Mouse (Mus musculus): ENCODE measurements at regions not wholly inside any gene's neighbourhood (a gene's known extent, or its start where the extent isn't known, plus 50 kb on each side); places are given as distances from the start of the nearest gene placed in this dataset.

- no peak for ATAC-seq (ENCODE audit: low read depth)
These were observed 138.2 kb upstream of the Zic1 start for GRCm38 (mm10) chr9:91503657-91504329.

GRCm38 (mm10) chr9:91476596-91476995 lies 111.0 kb upstream of the Zic1 start:
- H3K4me3 ChIP-seq (ENCODE audit: low read depth, low read length), result no peak overlapping the region
- H3K9ac ChIP-seq (replicated peaks; ENCODE audit: low read depth, low read length), result no peak overlapping the region
- no peak overlapping the region for H3K27ac ChIP-seq (ENCODE audit: low read depth, low read length)
- 14% methylated on average over 3 of the region's 3 CpGs for WGBS
- no peaks in the 10 kb centered on the region for H3K27me3 ChIP-seq (ENCODE audit: control insufficient read depth, insufficient read depth, low read length)
- no peak; the same call in 1 of the 2 replicates for ATAC-seq (ENCODE audit: low read depth)
- no peaks in the 10 kb centered on the region for H3K4me1 ChIP-seq (ENCODE audit: control insufficient read depth, insufficient read depth, low read length)
- no peaks in the 10 kb centered on the region for H3K36me3 ChIP-seq (ENCODE audit: control insufficient read depth, insufficient read depth, low read length)
- H3K9me3 ChIP-seq (ENCODE audit: control insufficient read depth, low read length), result no peaks in the 10 kb centered on the region
- no peak overlapping the region for H3K4me2 ChIP-seq (ENCODE audit: low read depth, low read length)

More at GRCm38 (mm10) chr9:91503657-91504329, 138.2 kb upstream of the Zic1 start:
- H3K4me3 ChIP-seq (ENCODE audit: low read depth, low read length), result no peak overlapping the region
- H3K27ac ChIP-seq (ENCODE audit: low read depth, low read length), result no peak overlapping the region
- no peaks in the 10 kb centered on the region for H3K27me3 ChIP-seq (ENCODE audit: control insufficient read depth, insufficient read depth, low read length)
- no peaks in the 10 kb centered on the region for H3K4me1 ChIP-seq (ENCODE audit: control insufficient read depth, insufficient read depth, low read length)
- no peaks in the 10 kb centered on the region for H3K36me3 ChIP-seq (ENCODE audit: control insufficient read depth, insufficient read depth, low read length)
- H3K9ac ChIP-seq (replicated peaks; ENCODE audit: low read depth, low read length), result no peak overlapping the region
- H3K9me3 ChIP-seq (ENCODE audit: control insufficient read depth, low read length), result no peaks in the 10 kb centered on the region
- H3K4me2 ChIP-seq (ENCODE audit: low read depth, low read length), result no peak overlapping the region
- WGBS, result 70% methylated on average over 5 of the region's 5 CpGs

GRCm38 (mm10) chr9:91462713-91463425 lies 97.3 kb upstream of the Zic1 start:
- Histone ChIP-seq H3K4me3 (ENCODE audit: low read depth, low read length) (no peak overlapping the region), H3K27ac (ENCODE audit: low read depth, low read length) (no peak overlapping the region), H3K4me1 (ENCODE audit: control insufficient read depth, insufficient read depth, low read length) (no peaks in the 10 kb centered on the region), H3K4me2 (ENCODE audit: low read depth, low read length) (no peak overlapping the region), H3K9me3 (ENCODE audit: control insufficient read depth, low read length) (no peaks in the 10 kb centered on the region), H3K27me3 (ENCODE audit: control insufficient read depth, insufficient read depth, low read length) (no peaks in the 10 kb centered on the region), H3K36me3 (ENCODE audit: control insufficient read depth, insufficient read depth, low read length) (no peaks in the 10 kb centered on the region), H3K9ac (replicated peaks; ENCODE audit: low read depth, low read length) (no peak overlapping the region)
- ATAC-seq (ENCODE audit: low read depth), result peak; percentile 89
- WGBS, result 53% methylated on average over 5 of the region's 5 CpGs

- Histone ChIP-seq H3K36me3 (ENCODE audit: control insufficient read depth, insufficient read depth, low read length) (no peaks in the 10 kb centered on the region), H3K4me2 (ENCODE audit: low read depth, low read length) (no peak overlapping the region), H3K27me3 (ENCODE audit: control insufficient read depth, insufficient read depth, low read length) (no peaks in the 10 kb centered on the region), H3K9ac (replicated peaks; ENCODE audit: low read depth, low read length) (no peak overlapping the region), H3K4me1 (ENCODE audit: control insufficient read depth, insufficient read depth, low read length) (no peaks in the 10 kb centered on the region), H3K9me3 (ENCODE audit: control insufficient read depth, low read length) (no peaks in the 10 kb centered on the region), H3K4me3 (ENCODE audit: low read depth, low read length) (no peak overlapping the region), H3K27ac (ENCODE audit: low read depth, low read length) (no peak overlapping the region)
- WGBS, result 40% methylated on average over 2 of the region's 2 CpGs
- ATAC-seq (ENCODE audit: low read depth), result no peak
These were observed 94.3 kb upstream of the Zic1 start for GRCm38 (mm10) chr9:91459921-91460320.

DNA sequence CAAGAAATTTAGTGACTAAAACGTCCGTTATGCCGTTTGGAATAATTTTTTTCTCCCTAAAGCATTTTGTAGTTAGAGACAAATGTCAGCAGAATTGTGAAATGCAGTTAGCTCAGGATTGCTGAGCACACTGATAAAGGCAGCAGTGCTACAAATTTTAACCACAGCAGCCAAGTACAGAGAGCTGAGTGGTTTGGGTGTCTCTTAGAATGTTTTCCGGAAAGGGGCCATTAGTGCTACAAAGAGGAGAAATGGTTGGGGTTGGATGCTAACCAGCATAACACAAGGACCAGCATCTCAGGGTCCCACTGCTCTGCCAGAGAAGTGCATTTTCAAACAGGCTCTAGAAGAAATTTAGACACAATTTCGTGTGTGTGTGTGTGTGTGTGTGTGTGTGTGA lies 91.2 kb upstream of the Zic1 start:
- WGBS, result 62% methylated on average over 5 of the region's 5 CpGs

DNA sequence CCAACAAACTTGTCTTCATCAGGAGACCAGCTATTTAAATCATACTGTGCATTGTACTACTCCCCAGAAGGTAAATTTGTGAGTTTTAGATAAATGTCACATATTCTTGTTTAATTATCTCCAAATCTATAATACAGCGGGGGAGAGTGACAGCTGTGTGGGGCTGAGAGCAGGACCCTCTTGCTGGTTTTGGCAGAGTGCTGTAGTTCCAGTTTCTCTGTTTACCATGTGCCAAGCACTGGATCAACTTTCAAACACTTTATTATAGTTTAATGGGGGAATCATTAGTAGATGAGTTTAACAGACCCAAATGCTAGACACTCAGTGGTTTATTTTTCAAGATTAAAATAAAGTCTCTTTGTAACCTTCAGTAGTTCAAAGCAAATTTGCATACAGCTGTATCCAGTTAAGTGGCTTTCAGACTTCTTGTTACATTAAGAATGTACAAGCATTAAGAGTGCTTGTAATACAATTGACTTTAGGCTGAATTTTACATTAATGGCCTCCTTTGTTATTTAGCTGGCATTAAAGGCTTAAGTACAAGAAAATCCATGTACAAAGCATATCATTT lies 90.7 kb upstream of the Zic1 start:
- Histone ChIP-seq H3K4me3 (ENCODE audit: low read depth, low read length) (no peak overlapping the region), H3K4me1 (ENCODE audit: control insufficient read depth, insufficient read depth, low read length) (no peaks in the 10 kb centered on the region), H3K27me3 (ENCODE audit: control insufficient read depth, insufficient read depth, low read length) (no peaks in the 10 kb centered on the region), H3K27ac (ENCODE audit: low read depth, low read length) (no peak overlapping the region), H3K9me3 (ENCODE audit: control insufficient read depth, low read length) (no peaks in the 10 kb centered on the region), H3K9ac (replicated peaks; ENCODE audit: low read depth, low read length) (no peak overlapping the region), H3K36me3 (ENCODE audit: control insufficient read depth, insufficient read depth, low read length) (no peaks in the 10 kb centered on the region), H3K4me2 (ENCODE audit: low read depth, low read length) (no peak overlapping the region)
- 54% methylated on average over 1 of the region's 1 CpGs for WGBS
- no peak for ATAC-seq (ENCODE audit: low read depth)

More for the DNA sequence above, 91.2 kb upstream of the Zic1 start:
- Histone ChIP-seq H3K4me3 (ENCODE audit: low read depth, low read length) (no peak overlapping the region), H3K9ac (replicated peaks; ENCODE audit: low read depth, low read length) (no peak overlapping the region), H3K27ac (ENCODE audit: low read depth, low read length) (no peak overlapping the region), H3K4me2 (ENCODE audit: low read depth, low read length) (no peak overlapping the region), H3K4me1 (ENCODE audit: control insufficient read depth, insufficient read depth, low read length) (no peaks in the 10 kb centered on the region), H3K36me3 (ENCODE audit: control insufficient read depth, insufficient read depth, low read length) (no peaks in the 10 kb centered on the region), H3K9me3 (ENCODE audit: control insufficient read depth, low read length) (no peaks in the 10 kb centered on the region), H3K27me3 (ENCODE audit: control insufficient read depth, insufficient read depth, low read length) (no peaks in the 10 kb centered on the region)
- no peak for ATAC-seq (ENCODE audit: low read depth)

DNA sequence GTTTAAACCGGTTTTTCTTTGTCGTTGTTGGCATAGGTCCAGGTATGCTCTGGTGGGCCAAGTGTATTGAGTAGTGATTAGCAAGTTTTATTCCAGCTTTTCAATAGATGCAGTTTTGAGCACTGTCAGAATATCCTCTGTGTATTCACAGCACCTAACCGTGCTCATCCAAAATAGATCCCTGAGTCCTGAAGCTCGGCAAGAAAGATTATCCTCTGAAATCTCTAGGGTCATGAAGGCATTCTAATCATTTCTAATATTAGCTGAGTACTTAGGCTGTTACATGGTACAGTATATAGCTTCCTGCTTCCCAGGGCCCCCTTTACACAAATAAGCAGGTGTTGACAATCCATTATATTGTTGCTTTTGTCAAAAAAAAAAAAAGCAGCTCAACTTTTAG lies 73.5 kb upstream of the Zic1 start:
- ATAC-seq (ENCODE audit: low read depth), result no peak
- no peaks in the 10 kb centered on the region for H3K9me3 ChIP-seq (ENCODE audit: control insufficient read depth, low read length)
- H3K27me3 ChIP-seq (ENCODE audit: control insufficient read depth, insufficient read depth, low read length), result no peaks in the 10 kb centered on the region
- H3K27ac ChIP-seq (ENCODE audit: low read depth, low read length), result no peak overlapping the region
- no peak overlapping the region for H3K4me3 ChIP-seq (ENCODE audit: low read depth, low read length)
- H3K9ac ChIP-seq (replicated peaks; ENCODE audit: low read depth, low read length), result no peak overlapping the region
- no peaks in the 10 kb centered on the region for H3K36me3 ChIP-seq (ENCODE audit: control insufficient read depth, insufficient read depth, low read length)
- H3K4me2 ChIP-seq (ENCODE audit: low read depth, low read length), result no peak overlapping the region
- WGBS, result 68% methylated on average over 4 of the region's 4 CpGs
- H3K4me1 ChIP-seq (ENCODE audit: control insufficient read depth, insufficient read depth, low read length), result no peaks in the 10 kb centered on the region
